Mouse (Mus musculus): ENCODE results near the gene Aspdh. TPM values are rescaled to one million over a fixed set of nuclear protein-coding genes. Genes with fewer than 3 reads are reported as not detected.

The Aspdh gene
- polyA plus RNA-seq, 1 experiment from 2014 or later = not detected

GRCm38 (mm10) chr7:44440479-44440878, 24.7 kb upstream of the Aspdh start:
- no peak for DNase-seq (ENCODE audit: low spot score)
- Histone ChIP-seq H3K27me3 (replicated peaks; ENCODE audit: insufficient read depth, low read length) (peaks cover 46% of the 10 kb centered on the region), H3K4me3 (ENCODE audit: low read depth, low read length) (no peak overlapping the region), H3K9ac (replicated peaks; ENCODE audit: low read depth) (no peak overlapping the region), H3K4me1 (ENCODE audit: insufficient read depth, low read depth, low read length) (no peaks in the 10 kb centered on the region), H3K27ac (ENCODE audit: low read length) (no peak overlapping the region), H3K36me3 (ENCODE audit: insufficient read depth, low read length) (no peaks in the 10 kb centered on the region), H3K9me3 (ENCODE audit: low read length) (no peaks in the 10 kb centered on the region), H3K4me2 (replicated peaks; ENCODE audit: low read depth, low read length) (no peak overlapping the region)
- no peak for ATAC-seq
- whole genome bisulfite sequencing = 82% methylated on average over 1 of the region's 1 CpGs
- no peak for TF ChIP-seq CTCF (IDR thresholded peaks at IDR 0.05)
- no peak for TF ChIP-seq EP300 (IDR thresholded peaks at IDR 0.05)

GRCm38 (mm10) chr7:44441180-44441579, 24.0 kb upstream of the Aspdh start:
- H3K9ac ChIP-seq (replicated peaks; ENCODE audit: low read depth) = no peak overlapping the region
- no peak overlapping the region for H3K4me3 ChIP-seq (ENCODE audit: low read depth, low read length)
- no peaks in the 10 kb centered on the region for H3K9me3 ChIP-seq (ENCODE audit: low read length)
- peaks cover 47% of the 10 kb centered on the region for H3K27me3 ChIP-seq (replicated peaks; ENCODE audit: insufficient read depth, low read length)
- no peak for DNase-seq (ENCODE audit: low spot score)
- no peaks in the 10 kb centered on the region for H3K36me3 ChIP-seq (ENCODE audit: insufficient read depth, low read length)
- H3K27ac ChIP-seq (ENCODE audit: low read length) = no peak overlapping the region
- ATAC-seq = no peak
- no peaks in the 10 kb centered on the region for H3K4me1 ChIP-seq (ENCODE audit: insufficient read depth, low read depth, low read length)
- no peak for TF ChIP-seq EP300 (IDR thresholded peaks at IDR 0.05)
- TF ChIP-seq CTCF (IDR thresholded peaks at IDR 0.05) = no peak
- no CpG with 5 or more reads among the region's 1 CpGs for WGBS
- H3K4me2 ChIP-seq (replicated peaks; ENCODE audit: low read depth, low read length) = no peak overlapping the region

DNA sequence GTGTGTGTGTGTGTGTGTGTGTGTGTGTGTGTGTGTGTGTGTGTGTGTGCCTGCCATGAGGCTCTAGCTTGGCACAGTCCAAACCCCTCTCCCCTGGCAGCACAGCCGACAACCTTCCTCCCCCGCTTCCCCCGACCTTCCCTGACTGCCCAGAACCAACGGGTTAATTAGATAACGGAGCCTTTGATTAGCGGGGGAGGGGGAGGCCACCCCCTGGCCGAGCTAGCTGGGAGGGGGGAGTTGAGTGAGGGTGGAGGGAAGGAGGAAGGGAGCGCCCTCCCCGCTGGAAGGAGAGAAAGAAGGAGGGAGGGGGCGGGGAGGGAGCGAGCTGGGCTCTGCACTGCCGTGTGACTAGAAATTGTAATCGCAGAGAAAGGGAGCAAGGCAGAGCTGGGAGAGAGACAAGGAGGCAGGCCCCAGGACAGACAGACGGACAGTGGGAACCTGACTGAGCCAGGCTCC, 23.5 kb upstream of the Aspdh start:
- Histone ChIP-seq H3K9me3 (ENCODE audit: low read length) (no peaks in the 10 kb centered on the region), H3K4me2 (replicated peaks; ENCODE audit: low read depth, low read length) (peak overlapping the region; percentile 41), H3K4me3 (ENCODE audit: low read depth, low read length) (0 out of 2 replicates have a peak overlapping the region, but pooled peaks have one; percentile 21), H3K9ac (replicated peaks; ENCODE audit: low read depth) (0 out of 2 replicates have a peak overlapping the region, but pooled peaks have one; percentile 12), H3K27ac (ENCODE audit: low read length) (no peak overlapping the region), H3K27me3 (replicated peaks; ENCODE audit: insufficient read depth, low read length) (peaks cover 49% of the 10 kb centered on the region), H3K4me1 (ENCODE audit: insufficient read depth, low read depth, low read length) (no peaks in the 10 kb centered on the region), H3K36me3 (ENCODE audit: insufficient read depth, low read length) (no peaks in the 10 kb centered on the region)
- TF ChIP-seq EP300 (IDR thresholded peaks at IDR 0.05) (no peak), CTCF (IDR thresholded peaks at IDR 0.05) (no peak)
- WGBS = under 1% methylated on average over 13 of the region's 14 CpGs
- DNase-seq (ENCODE audit: low spot score) (peak; percentile 23), ATAC-seq (peak; percentile 37; the same call in 1 of the 2 replicates)

- Histone ChIP-seq H3K9me3 (ENCODE audit: low read length) (no peaks in the 10 kb centered on the region), H3K4me1 (ENCODE audit: insufficient read depth, low read depth, low read length) (no peaks in the 10 kb centered on the region), H3K36me3 (ENCODE audit: insufficient read depth, low read length) (no peaks in the 10 kb centered on the region), H3K27ac (ENCODE audit: low read length) (no peak overlapping the region), H3K9ac (replicated peaks; ENCODE audit: low read depth) (peak overlapping the region; percentile 12; the same call in 1 of the 2 replicates), H3K4me3 (ENCODE audit: low read depth, low read length) (peak overlapping the region; percentile 21), H3K4me2 (replicated peaks; ENCODE audit: low read depth, low read length) (peak overlapping the region; percentile 41), H3K27me3 (replicated peaks; ENCODE audit: insufficient read depth, low read length) (peaks cover 49% of the 10 kb centered on the region)
- no peak for TF ChIP-seq EP300 (IDR thresholded peaks at IDR 0.05)
- DNase-seq (ENCODE audit: low spot score) (no peak), ATAC-seq (peak; percentile 31)
- 1% methylated on average over 12 of the region's 14 CpGs for WGBS
These were observed 22.8 kb upstream of the Aspdh start for GRCm38 (mm10) chr7:44442407-44442821.

GRCm38 (mm10) chr7:44443268-44444173, 21.7 kb upstream of the Aspdh start:
- Histone ChIP-seq H3K27ac (ENCODE audit: low read length) (no peak overlapping the region), H3K36me3 (ENCODE audit: insufficient read depth, low read length) (no peaks in the 10 kb centered on the region), H3K4me1 (ENCODE audit: insufficient read depth, low read depth, low read length) (no peaks in the 10 kb centered on the region), H3K4me3 (ENCODE audit: low read depth, low read length) (no peak overlapping the region; the same call in 1 of the 2 replicates), H3K9ac (replicated peaks; ENCODE audit: low read depth) (no peak overlapping the region), H3K9me3 (ENCODE audit: low read length) (no peaks in the 10 kb centered on the region), H3K27me3 (replicated peaks; ENCODE audit: insufficient read depth, low read length) (peaks cover 49% of the 10 kb centered on the region), H3K4me2 (replicated peaks; ENCODE audit: low read depth, low read length) (peak overlapping the region; percentile 41)
- DNase-seq (ENCODE audit: low spot score) (no peak), ATAC-seq (no peak)
- no peak for TF ChIP-seq EP300 (IDR thresholded peaks at IDR 0.05)
- peak; percentile 31 for TF ChIP-seq CTCF (IDR thresholded peaks at IDR 0.05)
- WGBS = 11% methylated on average over 18 of the region's 20 CpGs

DNA sequence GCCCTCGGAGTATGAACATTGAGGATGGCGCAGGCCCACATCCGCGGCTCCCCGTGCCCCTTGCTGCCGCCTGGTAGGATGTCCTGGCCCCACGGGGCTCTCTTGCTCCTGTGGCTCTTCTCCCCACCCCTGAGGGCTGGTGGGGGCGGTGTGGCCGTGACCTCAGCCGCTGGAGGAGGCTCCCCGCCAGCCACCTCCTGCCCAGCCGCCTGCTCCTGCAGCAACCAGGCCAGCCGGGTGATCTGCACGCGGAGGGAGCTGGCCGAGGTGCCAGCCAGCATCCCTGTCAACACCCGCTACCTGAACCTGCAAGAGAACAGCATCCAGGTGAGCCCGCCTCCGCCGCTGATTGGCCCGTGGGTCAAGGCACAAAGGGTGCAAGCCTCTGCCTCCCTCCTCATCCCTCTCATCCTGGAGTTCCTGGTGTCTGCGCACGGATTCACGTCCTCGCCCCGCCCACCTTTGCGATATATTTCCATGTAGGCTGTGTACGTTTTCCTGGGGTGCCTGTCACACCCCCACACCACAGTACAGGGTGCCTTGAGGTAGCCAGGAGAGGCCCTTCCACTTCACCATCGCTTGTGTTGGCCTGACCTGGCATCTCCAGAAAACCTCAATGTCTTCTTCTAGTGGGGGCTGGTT, 20.2 kb upstream of the Aspdh start:
- H3K4me1 ChIP-seq (ENCODE audit: insufficient read depth, low read depth, low read length) = no peaks in the 10 kb centered on the region
- no peak overlapping the region for H3K4me3 ChIP-seq (ENCODE audit: low read depth, low read length)
- no peak for ATAC-seq
- 18% methylated on average over 25 of the region's 29 CpGs for WGBS
- H3K36me3 ChIP-seq (ENCODE audit: insufficient read depth, low read length) = no peaks in the 10 kb centered on the region
- DNase-seq (ENCODE audit: low spot score) = no peak
- no peaks in the 10 kb centered on the region for H3K9me3 ChIP-seq (ENCODE audit: low read length)
- H3K4me2 ChIP-seq (replicated peaks; ENCODE audit: low read depth, low read length) = no peak overlapping the region
- H3K9ac ChIP-seq (replicated peaks; ENCODE audit: low read depth) = no peak overlapping the region
- peaks cover 44% of the 10 kb centered on the region for H3K27me3 ChIP-seq (replicated peaks; ENCODE audit: insufficient read depth, low read length)
- H3K27ac ChIP-seq (ENCODE audit: low read length) = no peak overlapping the region
- TF ChIP-seq CTCF (IDR thresholded peaks at IDR 0.05) = no peak
- no peak for TF ChIP-seq EP300 (IDR thresholded peaks at IDR 0.05)
